Mouse (Mus musculus) CH12F3 (cell line): ENCODE data around the gene Dapl1.

Source experiments
- in situ Hi-C: fragments of 300-500 bp; cut with MboI; formaldehyde crosslinking; loops from 2 replicates; pipeline ENCODE4 v1.14.3; 2020; ENCODE audit warnings: low sequenced_read_pairs

Gene Dapl1

DNA sequence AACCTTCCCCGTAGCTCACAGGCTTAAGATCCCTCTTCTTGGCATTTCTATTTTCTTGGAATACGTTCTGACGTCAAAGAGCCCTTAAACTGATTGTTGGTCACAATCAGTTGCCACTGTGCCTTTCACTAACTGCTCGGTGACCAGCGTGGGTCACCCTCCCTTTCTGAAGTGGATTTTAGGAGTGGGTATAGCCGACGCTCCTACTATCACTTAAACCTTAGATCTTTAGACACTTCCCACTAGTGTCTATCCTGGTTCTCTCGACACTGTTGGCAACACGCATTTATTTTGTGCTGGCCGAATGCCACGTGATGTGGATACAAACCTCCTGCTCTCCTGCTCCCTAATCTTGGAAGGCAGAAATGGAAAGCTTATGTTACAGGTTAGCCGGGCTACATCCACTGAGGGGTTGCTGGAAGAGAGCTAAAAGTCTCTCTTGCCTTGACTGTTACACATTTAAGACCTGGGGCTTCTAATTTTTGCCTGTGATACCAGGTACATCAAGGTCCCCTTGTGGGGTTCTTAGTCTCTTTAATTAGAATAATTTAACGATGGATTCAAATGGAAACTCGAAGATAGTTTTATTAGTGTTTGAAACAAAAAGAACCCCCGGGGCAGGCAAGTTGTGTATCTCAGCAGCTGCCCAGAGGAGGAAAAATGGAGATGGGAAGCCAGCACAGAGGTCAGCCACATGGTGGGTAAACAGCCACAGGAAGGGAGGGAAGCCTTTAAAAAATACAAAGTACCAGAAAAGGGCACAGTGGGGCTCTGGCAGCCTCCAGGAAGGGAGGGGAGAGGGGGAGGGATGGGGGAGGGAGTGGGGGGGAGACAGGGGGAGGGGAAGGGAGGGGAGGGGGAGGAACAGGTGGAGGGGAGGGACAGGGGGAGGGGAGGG is 13.2 kb upstream of the Dapl1 start:
- in situ Hi-C loops = no loop called here

DNA sequence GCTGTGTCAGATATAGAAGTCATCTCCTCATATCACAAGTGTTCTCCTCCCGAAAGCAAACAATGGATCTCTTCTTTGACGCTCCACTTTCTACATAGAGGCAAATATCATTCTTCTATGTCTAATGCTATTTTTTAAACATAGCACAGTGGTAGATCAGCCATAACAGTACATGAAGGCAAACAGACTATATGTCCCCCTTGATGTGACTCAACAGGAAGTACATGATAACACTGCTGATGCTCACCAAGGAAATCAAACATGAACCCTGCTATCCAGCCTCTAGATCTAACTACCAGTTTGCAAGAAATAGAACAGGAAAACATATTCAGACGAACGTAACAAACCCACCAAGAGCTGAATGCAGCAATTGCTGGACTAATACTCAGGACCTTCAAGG is 10.1 kb upstream of the Dapl1 start:
- in situ Hi-C loops = no loop called here

DNA sequence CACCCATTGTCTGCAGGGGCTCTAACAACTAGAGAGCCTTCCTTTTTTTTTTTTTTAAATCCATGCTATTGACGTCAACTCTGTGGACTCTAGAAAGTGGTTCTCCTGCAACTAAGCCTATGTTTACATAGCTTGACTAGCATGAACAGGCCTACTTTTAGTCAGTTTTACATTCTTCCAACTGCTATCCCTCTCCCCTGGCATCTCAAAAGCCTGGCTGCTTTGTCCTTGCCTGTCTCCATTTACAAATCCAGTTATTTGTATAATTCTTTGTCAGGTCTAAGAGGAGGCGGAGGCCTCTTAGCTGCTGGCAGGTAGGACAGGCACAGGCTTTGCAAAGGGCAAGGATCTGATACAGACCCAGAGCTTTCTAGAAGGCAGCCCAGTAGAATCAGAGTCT is 627 bp downstream of the Dapl1 start:
- in situ Hi-C loops = no loop called here

DNA sequence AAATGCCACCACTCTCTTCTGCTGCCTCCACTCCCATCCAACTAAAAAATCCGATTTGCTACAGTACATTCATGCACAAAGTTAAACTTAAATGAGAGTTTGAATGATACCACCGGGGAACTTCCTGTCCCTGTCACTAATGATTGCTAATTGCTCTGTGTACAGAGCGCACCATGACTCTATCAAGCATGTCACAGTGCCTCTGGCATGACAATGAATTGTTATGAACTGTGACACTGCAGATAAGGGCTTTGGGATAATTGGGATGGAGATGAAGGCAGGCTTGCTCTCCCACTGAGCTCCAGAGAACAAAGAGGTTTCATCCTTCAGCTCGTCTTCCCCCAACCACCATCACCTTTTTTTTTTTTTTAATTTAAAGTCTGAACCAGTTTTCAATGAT is 1.2 kb downstream of the Dapl1 start:
- in situ Hi-C loops = no loop called here

DNA sequence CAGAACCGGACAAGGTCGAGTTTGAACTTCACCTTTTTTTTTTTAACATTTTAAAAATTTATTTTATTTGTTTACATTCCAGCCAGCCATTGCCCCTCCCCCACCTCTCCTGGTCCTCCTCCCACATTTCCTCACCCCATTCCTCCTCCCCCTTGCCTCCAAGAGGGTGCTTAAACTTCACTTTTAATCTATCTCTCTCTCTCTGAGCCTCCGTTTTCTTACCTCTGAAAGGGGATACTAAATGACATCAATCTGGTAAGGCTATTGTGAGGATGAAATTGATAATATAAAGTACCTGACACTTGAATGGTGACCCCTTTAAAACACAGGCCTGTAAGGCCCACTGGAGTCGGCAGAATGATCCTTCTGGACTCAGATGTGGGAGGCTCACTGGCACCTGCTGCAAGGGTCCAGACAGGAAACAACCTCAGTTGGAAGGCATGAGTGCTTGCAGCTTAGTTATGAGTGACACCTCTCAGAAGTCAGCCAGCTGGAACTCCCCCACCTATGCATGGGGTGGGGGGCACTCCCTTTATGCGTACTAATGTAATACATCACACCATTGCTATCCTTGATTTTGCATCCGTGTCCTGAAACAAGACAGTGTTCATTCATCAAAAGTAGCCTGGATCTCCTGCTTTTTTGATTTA is 1.9 kb downstream of the Dapl1 start:
- in situ Hi-C loops = no loop called here

DNA sequence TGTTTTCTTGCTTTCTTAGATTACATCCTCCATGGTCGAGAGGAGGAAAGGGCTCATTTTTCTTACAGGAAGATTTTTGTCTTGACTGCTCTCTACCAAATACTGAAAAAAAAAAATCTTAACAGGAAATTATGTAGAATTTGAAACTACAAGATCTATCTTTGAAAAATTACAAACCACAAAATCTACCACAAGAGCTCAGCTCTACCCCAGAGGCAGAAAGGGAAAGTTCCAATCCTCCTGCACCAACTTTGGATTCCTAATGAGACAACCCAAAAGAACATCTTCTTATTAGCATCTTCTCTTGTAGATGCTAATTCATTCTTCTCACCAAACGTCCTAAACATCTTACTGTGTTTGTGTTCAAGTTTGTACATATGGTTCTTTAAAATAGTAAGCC is 3.8 kb downstream of the Dapl1 start:
- in situ Hi-C loops = no loop called here

DNA sequence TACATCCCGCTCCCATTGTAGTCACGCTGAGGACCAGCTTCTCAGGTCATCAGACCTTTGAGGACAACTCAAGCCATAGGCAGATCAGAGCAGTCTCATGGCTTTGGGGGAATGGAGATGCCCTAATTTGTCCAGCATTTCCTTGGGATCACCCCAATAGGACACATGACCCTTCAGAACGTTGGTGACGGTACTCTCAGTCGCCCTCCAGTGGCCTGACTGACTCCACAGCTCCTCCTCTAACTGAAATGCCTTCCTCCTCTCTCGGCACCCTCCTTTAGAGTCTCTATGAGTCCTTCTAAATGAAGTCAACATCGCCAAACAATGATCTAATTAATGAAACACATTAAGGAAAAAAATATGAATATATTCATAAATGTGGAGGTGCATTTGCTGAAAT is 5.9 kb downstream of the Dapl1 start:
- in situ Hi-C loops = no loop called here

DNA sequence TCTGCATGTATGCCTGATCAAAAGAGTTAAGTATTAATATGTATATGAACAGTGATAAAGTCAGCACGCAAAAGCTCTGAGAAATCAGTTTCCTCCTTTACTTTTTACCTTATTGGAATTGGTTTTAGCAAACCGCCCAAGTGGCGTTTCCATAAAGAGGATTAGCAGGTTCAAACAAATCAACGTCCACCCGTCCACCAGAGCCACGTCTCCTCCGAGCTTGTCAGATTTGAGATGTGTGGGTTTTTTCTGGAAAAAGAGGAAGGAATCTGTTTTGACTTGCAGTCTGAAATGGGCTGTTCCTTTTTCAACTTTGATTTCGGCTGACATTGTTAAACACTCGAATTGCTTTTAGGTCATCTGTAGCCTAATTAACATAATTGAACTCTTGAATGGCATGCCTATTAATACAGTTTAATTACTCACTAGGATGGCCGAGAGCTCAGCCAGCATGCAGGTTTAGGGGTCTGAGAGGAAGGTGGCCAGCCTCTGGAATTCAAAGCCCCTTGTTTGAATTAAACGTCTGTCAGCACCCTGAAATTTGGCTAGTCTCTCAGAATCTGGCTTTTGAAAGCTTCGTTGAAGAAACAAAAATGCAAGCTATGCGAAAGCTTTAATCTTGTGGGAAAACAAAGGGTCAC is 9.1 kb downstream of the Dapl1 start:
- in situ Hi-C loops = no loop called here

DNA sequence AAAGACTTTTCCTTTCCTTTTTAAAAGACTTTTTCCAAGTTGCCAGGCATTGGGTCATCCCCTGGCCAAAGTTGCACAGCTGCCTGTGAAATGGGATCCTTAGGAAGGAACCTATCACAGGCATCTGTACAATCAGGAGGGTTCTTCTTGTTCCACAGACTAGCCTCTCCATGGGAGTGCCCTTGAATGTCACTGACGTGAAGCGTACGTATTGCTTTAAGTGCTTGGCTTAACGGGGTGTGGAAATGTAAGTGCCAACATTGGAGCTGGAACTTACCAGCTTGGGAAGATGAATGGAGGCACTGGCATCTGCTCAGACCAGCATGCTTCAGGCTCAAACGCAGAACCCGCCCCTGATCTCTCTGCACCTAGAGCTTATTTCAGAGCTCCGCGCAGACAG is 14.7 kb downstream of the Dapl1 start:
- in situ Hi-C loops = no loop called here

DNA sequence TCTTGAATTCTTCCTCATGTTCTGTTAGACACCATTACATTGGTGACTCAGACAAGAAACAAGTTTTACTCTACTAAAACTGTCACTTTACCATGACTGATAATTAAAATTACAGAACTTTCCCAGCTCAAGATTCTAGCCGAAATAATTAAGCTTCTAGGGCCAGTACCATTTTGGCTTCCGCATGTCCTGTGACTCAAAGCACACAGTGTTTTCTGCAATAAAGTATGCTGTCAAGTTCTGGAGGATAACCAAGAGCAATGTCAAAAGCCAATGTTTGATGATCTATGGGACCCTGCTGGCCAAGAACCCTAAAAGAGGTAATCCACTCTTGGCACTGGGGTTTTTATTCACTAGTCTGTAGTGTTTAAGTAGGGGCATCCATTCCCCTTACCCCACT is 15.3 kb downstream of the Dapl1 start:
- in situ Hi-C loops = no loop called here

DNA sequence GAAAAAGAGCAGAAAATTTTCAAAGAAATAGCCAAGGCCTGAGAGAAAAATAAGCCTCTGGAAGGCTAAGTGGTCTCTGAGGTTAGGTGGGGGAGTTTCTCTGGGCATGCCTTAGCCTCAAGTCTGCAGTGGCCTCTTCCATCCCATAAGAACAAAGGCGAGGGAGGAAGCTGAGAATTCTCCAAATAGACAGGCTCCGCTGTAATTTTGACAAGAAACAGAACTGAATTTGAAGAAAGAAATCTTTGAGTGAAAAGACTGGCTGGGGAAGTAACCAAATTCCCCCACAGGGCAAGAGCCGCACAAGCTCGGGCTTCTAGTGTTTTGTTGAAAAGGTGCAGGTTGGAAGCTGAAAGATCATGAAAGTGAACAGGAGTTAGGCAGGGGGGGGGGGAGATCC is 24.6 kb downstream of the Dapl1 start:
- in situ Hi-C loops = no loop called here

DNA sequence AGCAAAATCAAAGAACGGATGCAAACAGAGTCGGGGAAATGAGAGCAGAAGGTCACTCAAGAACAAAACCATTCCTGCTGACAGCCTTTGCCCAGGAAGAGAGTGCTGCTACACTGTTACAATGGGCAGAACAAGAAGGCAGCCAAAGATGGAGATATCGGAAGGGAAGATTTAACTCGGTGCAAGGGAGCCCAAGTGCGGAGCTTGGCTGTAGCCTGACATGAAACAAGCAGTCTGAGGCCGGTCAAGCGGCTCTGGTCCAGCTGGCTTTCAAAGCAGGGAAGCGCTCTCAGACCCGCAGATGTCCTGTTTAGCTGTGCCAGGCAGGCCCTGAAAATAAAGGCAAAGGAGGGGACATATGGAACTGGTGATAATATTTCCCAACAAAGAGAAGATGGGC is 26.0 kb downstream of the Dapl1 start:
- in situ Hi-C loops = no loop called here

DNA sequence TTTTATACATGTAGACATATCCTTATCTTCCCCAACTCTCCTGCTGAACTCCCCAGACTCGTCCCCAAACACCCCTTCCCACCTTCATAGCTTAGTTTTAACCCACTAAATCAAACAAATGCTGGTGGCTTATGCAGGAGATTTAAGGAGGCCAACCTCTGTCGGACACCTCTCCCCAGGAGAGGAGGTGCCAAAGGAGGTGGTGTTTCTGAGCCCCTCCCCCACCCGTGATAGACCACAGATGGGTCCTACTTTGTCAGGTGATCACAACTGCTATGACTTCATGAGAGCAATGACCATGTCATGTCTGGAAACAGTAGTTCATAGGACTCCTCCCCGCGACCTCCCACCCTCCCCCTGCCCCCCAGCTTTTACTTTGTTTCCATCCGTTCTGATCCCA is 26.4 kb downstream of the Dapl1 start:
- in situ Hi-C loops = no loop called here

DNA sequence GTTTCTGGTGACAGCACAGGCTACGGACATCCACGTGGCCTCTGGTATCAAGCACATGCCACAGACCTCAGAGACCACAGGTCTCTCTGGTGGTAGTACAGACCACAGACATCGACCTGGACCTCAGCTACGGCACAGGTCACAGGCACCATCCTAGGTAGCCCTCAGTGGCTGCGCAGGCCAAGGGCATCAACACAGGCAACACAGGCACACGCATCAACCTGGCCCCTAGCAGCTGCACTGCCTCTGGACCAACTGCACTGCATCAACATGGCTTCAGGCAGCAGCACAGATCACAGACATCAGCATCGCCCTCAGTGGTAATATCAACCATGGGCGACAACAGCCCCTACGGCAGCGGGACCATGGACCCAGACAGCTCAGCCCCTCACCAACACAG is 36.2 kb downstream of the Dapl1 start:
- in situ Hi-C loops = no loop called here

DNA sequence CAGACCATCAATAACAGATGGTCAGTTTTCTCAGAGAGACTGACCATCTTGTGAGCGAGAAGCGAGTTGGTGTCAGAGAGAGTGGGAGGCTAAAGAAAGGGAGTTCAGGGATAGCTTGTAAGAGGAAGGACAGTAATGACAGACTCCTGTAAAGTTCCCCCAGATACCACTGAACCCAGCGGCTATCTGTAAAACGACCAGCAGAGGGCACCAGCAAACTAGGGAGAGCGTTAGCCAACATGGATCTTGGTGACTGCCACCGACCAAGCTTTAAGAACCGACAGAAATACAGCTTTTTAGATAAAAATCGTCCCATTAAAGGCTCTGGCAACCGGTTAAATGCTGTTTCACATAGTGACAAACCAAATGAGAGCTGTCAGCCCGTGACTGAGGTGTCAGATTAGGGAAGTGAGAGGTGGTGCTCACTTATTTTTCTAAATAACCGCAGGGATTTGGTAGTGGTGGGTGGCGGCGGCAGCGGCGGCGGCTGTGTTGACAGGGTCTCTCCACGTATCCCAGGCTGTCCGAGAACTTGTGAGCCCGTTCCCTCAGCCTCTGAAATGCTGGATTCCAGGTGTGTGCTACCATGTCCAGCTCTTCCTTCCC is 37.7 kb downstream of the Dapl1 start:
- in situ Hi-C loops = no loop called here

DNA sequence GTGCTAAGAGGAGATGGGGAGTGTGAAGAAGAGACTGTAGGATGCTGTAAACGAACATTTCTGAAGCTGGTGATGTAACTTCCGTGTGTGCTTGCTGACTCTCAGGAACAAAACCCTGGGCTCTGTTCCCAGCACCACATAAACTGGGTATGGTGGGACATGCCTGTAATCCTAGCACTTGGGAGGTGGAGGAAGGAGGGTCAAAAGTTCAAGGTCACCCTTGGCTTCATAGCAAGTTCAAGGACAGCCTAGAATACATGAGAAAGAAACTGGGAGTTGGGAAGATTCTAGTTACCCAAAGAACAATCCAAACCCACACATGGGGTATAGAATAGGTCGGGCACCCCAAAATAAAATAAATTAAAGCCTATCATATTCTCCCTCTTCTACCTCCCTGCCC is 39.1 kb downstream of the Dapl1 start:
- in situ Hi-C loops = no loop called here

DNA sequence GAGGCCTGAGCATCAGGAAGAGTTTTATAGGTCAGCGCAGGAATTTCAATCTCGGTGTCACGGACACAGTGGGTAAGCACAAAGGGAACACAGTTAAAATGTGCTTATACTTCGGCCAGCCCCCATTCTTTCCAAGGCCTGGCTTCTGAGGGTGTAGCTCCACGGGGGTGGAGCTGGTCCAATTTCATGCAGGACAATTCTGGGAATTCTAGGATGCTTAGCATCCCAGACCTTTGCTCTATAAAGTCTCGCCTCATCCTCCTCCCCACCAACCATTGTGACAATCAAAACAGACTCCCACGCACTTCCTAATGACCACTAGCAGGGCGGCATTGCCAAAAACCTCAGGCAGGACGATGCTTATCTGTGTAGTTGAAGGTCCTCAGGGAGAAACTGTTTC is 42.4 kb downstream of the Dapl1 start:
- in situ Hi-C loops = no loop called here

DNA sequence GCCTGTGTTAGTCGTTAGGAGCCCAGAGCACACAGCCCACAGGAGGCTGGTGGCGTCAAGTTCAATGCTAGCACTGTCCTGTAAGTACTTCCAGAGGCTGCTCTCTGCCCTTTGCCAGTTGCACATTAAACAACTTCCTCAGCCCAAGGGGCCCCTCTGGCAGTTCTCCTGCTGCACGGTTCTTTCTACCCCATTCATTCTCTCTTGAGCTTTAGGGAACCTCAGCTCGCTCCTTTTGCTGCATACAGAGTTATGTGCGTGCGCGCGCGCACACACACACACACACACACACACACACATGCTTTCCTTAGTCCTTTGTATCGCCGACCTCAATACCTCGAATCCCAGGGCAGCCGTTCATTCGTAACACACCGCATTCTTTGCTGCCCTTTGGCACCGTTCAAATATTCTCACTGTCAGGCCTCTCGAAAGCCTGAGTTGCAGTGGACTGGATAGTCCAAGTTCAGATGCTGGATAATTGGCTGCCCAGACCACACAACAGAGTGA is 45.2 kb downstream of the Dapl1 start:
- in situ Hi-C loops = no loop called here

DNA sequence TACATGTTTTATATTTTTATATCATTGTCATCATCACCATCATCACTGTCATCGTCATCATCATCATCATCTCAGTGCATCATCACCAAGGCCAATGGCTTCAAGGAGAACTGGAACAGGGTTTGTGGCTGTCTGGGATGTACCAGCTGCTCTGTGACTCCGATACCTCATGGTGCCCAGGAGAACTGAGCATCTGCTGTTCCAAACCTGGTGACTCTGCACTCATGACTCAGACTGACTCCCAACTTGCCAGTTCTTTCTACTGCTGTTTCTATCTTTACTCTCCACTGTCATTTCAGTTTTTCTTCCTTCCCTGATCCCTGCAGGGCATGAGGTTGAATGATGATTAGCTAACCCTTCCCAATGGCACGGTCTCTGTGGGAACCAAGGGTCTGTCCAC is 46.4 kb downstream of the Dapl1 start:
- in situ Hi-C loops = no loop called here

DNA sequence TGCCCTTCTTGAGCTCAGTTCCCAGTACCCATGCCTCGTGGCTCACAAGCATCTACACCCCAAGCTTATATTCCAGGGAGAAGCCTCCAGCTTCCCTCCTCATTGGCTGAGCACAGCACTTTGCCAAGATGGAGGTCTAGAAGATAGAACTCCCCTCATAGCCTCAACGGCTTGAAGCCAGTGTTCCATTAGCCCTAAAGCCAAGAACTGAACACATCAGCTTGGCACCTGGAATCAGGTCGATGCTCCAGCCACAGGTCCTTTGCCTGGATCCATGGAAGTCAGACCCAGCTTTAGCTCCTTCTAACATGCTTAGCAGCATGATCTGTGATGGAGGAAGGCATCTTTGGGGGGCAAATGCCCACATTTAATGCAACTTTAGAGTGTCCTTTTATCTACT is 48.5 kb downstream of the Dapl1 start:
- in situ Hi-C loops = no loop called here

DNA sequence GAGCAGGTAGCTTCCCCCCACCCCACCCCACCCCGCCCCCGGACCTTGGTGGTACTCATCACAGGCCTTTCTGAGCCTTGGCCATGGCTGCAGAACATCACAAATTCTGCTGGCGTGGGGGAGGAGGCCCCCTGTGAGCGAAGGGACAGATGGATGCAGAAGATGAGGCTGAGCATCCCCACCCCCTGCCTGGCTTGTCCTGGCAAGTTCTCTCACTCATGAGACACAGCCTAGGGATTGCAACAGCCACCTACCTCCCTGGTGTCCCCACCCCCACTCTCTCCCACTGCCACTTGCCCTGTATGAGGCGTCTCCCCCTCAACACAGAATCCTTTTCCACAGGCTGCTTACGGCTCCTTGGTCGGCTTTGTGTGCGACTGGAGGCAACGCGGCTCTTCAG is 49.1 kb downstream of the Dapl1 start:
- in situ Hi-C loops = no loop called here
